Mouse (Mus musculus): ENCODE results near the gene Rhox7a.
"Not testable (repeated sequence)": the region's sequence is repeated elsewhere in the genome, so short reads cannot be mapped to it uniquely, and the experiment has no call there.

The Rhox7a gene

GRCm38 (mm10) chrX:37831386-37831785, at the start of gene Rhox7a:
TSS of gene Rhox7a (plus strand) at chrX:37831686.
- DNase-seq: not testable (repeated sequence)

GRCm38 (mm10) chrX:37807286-37808080, 24.0 kb upstream of the Rhox7a start:
- DNase-seq: no peak

DNA sequence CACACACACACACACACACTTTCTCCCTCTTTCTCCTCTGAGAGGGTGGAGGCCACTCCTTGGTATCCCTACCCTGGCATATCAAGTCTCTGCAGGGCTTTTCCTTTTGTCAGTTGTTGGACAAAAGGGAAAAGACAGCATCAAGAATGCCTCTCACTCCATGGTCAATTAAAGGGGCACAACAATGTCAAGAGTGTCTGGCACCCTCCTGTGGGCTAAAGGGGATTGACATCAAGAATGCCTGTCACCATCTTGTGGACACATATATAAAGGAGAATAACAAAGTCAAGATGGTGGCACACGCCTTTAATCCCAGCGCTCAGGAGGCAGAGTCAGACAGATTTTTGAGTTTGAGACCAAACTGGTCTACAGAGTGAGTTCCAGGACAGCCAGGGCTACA, 22.1 kb upstream of the Rhox7a start:
- no peak for DNase-seq

DNA sequence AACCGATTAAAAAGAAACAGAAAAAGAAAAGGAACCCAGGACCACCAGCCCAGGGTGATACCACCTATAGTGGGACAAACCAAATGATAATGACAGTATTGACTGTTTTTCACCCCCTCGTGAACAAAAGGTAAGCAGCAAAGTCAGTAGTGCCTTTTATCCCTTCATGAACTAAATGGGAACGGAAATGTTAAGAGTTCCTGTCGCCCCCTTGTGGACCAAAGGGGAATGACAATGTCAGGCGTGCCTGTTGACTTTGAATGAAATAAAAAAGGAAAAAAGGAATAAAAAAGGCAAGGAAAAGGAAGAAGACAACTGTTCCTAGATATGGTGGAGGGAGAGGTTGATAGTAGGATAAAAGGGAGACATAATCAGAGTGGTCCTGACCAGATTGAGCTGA, 20.3 kb upstream of the Rhox7a start:
- peak; percentile 2 to 6 for DNase-seq

GRCm38 (mm10) chrX:37815665-37816064, 15.8 kb upstream of the Rhox7a start:
- no peak for DNase-seq

- not testable (repeated sequence) for DNase-seq
Measured at GRCm38 (mm10) chrX:37826610-37827009, 4.9 kb upstream of the Rhox7a start, which contains the start of gene Rhox6. TSS of gene Rhox6 (plus strand) at chrX:37826910.

- DNase-seq: no peak
Measured at GRCm38 (mm10) chrX:37871641-37872040, 40.2 kb downstream of the Rhox7a start.

GRCm38 (mm10) chrX:37878844-37879243, 47.4 kb downstream of the Rhox7a start, which contains the start of gene Rhox8:
TSS of gene Rhox8 (minus strand) at chrX:37878944.
- no peak for DNase-seq
